Mouse (Mus musculus): Measurements from ENCODE around the gene Gm10378.
"Not testable (repeated sequence)": the region's sequence is repeated elsewhere in the genome, so short reads cannot be mapped to it uniquely, and the experiment has no call there.

Gene Gm10378

DNA sequence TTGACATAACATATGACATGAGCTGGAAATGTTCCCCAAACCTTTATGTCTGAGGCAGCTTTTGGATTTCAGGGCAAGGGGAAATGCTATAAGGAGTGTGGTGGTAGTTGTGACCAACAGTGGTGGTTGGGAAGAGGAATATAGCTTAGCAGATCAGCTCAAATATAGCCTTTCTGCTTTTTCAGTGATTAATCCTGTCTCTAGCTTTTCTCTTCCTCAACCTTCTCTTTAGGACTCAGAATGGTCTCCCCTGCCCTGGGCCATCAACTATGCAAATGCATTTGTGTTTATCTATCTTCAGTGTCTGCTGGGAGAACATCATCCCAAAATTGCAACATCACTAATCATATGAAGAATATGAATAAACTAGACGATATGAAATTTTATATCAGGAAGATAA is at the start of gene Gm10378:
Gm10378 (plus strand) TSS at position 301 of the 400 bp plus-strand sequence.
- in situ Hi-C loops (cut with MboI) = not testable (repeated sequence)

DNA sequence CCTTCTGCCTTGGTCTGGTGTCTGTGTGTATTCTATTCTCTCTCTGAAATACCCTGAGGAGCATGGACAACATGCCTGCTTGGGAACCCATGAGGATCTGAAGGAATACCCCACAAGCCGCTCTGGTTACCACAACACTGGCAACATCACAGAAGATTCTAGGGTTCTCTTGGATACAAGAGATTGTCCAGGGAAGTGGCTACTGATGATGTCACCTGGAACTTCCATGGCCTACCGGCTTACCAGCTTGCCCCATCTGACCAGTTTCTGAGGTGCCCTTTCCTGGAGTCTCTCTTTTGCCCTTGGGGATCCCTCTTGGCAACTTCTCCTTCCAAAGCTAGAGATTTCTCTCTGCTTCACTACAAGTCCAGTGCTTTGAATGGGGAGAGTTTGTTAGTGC is 13.9 kb upstream of the Gm10378 start, which contains the start of gene Gm3633:
Gm3633 (minus strand) TSS at position 101 of the 400 bp plus-strand sequence.
- in situ Hi-C loops (cut with MboI) = not testable (repeated sequence)
